Mouse (Mus musculus) forebrain, embryonic 12.5 days (tissue): ENCODE results near the gene Mfsd10. TPM values are rescaled to one million over a fixed set of nuclear protein-coding genes. Genes with fewer than 3 reads are reported as not detected.

ENCODE experiments used
- ATAC-seq: fragments of 200-750 bp; cut with Nextera tagmentation; 2 replicates; pipeline ENCODE4 v1.8.0; 2017; ENCODE audit warnings: moderate TSS enrichment; ENCODE audit not compliant: low FRiP score
- H3K27ac ChIP-seq: fragments of 300-500 bp; sonication (generic); 2 replicates; pipeline ENCODE4 v1.5.1; 2016; ENCODE audit warnings: mild to moderate bottlenecking
- H3K27me3 ChIP-seq: fragments of 300-500 bp; sonication (generic); 2 replicates; pipeline ENCODE4 v1.6.1; 2016; ENCODE audit warnings: mild to moderate bottlenecking
- H3K36me3 ChIP-seq: fragments of 300-500 bp; sonication (generic); replicated peaks from 2 replicates; pipeline ENCODE4 v1.6.1; 2016; ENCODE audit warnings: mild to moderate bottlenecking
- H3K4me1 ChIP-seq: fragments of 300-500 bp; sonication (generic); 2 replicates; pipeline ENCODE4 v1.6.1; 2016
- H3K4me2 ChIP-seq: fragments of 300-500 bp; sonication (generic); 2 replicates; pipeline ENCODE4 v1.6.1; 2016; ENCODE audit warnings: mild to moderate bottlenecking, moderate library complexity
- H3K4me3 ChIP-seq: fragments of 300-500 bp; sonication (generic); replicated peaks from 2 replicates; pipeline ENCODE4 v1.5.1; 2016; ENCODE audit warnings: mild to moderate bottlenecking
- H3K9ac ChIP-seq: fragments of 300-500 bp; sonication (generic); 2 replicates; pipeline ENCODE4 v1.6.1; 2016; ENCODE audit warnings: mild to moderate bottlenecking
- H3K9me3 ChIP-seq: fragments of 300-500 bp; sonication (generic); 2 replicates; pipeline ENCODE4 v1.6.1; 2016
- WGBS: fragments of 180-500 bp; shearing (Covaris S2); methylation state at CpG from one replicate; pipeline ENCODE4 v1.1.7; 2016; 5-methylcytosine and 5-hydroxymethylcytosine counted together
- polyA plus RNA-seq: library from polyadenylated mRNA; unstranded; fragments of >200 nt; fragmentation: Nextera tagmentation; extraction: Ambion mirVana; gene quantifications from 2 replicates; pipeline ENCODE4 v1.2.1, GENCODE M21; 2016

Mfsd10 gene
- polyA plus RNA-seq, 1 experiment from 2014 or later, result 78.7 TPM

DNA sequence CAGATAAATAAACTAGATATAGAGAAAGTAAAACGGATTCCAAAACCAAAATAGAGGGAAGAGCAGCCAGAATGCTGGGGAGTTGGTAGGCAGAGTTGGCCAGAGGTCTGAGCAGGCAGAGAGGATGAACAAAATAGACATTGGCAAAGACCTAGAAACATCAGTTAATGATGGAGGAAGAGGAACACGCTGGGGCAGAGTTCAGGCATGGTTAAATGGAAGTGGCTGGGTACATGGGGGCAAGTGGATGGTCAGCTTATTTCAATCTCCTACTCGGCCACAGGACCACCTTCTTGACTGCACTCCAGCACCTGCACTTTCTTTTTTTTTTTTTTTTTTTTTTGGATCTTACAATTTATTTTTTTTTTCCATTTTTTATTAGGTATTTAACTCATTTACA is 5.0 kb upstream of the Mfsd10 start:
- Histone ChIP-seq H3K4me1 (peaks cover 6% of the 10 kb centered on the region), H3K4me2 (no peak overlapping the region), H3K4me3 (no peak overlapping the region), H3K9ac (no peak overlapping the region), H3K27me3 (no peaks in the 10 kb centered on the region), H3K36me3 (peaks cover 89% of the 10 kb centered on the region), H3K9me3 (no peaks in the 10 kb centered on the region), H3K27ac (no peak overlapping the region)
- WGBS, result 91% methylated on average over 2 of the region's 3 CpGs
- ATAC-seq, result no peak

GRCm38 (mm10) chr5:34637591-34638156 is 662 bp upstream of the Mfsd10 start:
- WGBS, result 87% methylated on average over 7 of the region's 7 CpGs
- Histone ChIP-seq H3K9me3 (no peaks in the 10 kb centered on the region), H3K4me3 (no peak overlapping the region), H3K9ac (no peak overlapping the region), H3K27me3 (no peaks in the 10 kb centered on the region), H3K27ac (peak overlapping the region; percentile 72; the same call in 1 of the 2 replicates), H3K4me2 (peak overlapping the region; percentile 88), H3K36me3 (peaks cover 77% of the 10 kb centered on the region), H3K4me1 (peaks cover 22% of the 10 kb centered on the region)
- no peak for ATAC-seq

DNA sequence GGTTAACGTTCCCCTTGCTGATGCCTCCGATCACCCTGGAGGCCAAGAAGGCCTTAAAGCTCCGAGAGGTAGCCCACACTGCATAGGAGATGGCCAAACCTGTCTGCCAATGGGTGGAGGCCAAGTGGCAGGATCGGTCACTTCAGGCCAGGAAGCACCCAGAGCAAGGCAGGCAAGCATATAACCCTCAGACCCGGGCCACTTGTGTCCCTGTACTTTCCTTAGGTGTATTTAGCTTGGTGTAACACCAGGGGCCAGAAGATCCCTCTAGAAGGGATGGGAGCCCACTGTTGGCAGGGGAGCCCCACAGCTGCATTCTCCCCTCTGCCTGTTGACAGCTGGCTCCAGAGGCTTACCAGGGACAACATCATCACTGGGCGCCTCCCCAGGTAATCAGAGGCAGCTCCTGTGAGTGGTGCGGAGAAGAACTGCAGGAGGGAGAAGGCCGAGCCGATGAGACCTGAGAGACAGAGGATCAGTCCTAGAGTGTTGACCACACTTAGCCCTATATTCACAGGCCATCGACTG is 1.3 kb downstream of the Mfsd10 start:
- peaks cover 22% of the 10 kb centered on the region for H3K4me1 ChIP-seq
- ATAC-seq, result no peak
- H3K9me3 ChIP-seq, result no peaks in the 10 kb centered on the region
- H3K36me3 ChIP-seq, result peaks cover 82% of the 10 kb centered on the region
- peak overlapping the region; percentile 55 for H3K4me3 ChIP-seq
- peak overlapping the region; percentile 88 for H3K4me2 ChIP-seq
- WGBS, result 65% methylated on average over 9 of the region's 10 CpGs
- H3K27ac ChIP-seq, result no peak overlapping the region
- no peaks in the 10 kb centered on the region for H3K27me3 ChIP-seq
- peak overlapping the region; percentile 33; the same call in 1 of the 2 replicates for H3K9ac ChIP-seq

DNA sequence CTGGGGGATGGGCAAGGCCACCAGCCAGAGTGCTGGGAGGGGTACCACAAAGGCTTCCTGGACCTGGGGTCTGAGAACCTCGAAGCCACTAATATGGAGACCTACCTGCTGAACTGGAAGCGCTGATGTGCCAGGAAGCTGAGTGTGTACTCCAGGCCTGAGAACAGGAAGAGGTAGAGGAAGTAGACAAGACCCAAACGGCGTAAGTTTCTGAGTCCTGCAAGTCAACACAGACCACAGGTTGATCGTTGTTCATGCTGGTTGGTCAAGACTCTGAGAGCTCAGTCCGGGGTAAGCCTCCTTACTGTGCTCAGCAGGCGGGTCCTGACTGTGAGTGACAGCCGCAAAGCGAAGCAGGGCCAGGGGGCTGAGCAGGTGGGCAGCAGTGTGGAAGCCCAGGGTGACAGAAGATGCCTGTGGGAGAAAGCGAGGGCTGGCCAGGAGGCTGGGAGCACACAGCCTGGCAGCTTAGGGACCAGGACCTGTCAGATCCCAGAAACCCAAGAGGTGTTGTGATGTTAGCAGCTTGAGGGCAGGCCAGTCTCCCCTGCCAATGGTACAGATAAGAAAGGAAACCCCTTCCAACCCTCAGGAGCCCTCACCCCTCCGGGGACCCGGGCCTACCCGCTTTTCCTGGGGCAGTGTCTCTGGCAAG is 2.1 kb downstream of the Mfsd10 start:
- WGBS, result 92% methylated on average over 13 of the region's 13 CpGs
- Histone ChIP-seq H3K9ac (no peak overlapping the region; the same call in 1 of the 2 replicates), H3K27ac (no peak overlapping the region), H3K4me1 (peaks cover 22% of the 10 kb centered on the region), H3K27me3 (no peaks in the 10 kb centered on the region), H3K4me3 (no peak overlapping the region), H3K9me3 (no peaks in the 10 kb centered on the region), H3K4me2 (0 out of 2 replicates have a peak overlapping the region, but pooled peaks have one; percentile 88), H3K36me3 (peaks cover 82% of the 10 kb centered on the region)
- ATAC-seq, result no peak

DNA sequence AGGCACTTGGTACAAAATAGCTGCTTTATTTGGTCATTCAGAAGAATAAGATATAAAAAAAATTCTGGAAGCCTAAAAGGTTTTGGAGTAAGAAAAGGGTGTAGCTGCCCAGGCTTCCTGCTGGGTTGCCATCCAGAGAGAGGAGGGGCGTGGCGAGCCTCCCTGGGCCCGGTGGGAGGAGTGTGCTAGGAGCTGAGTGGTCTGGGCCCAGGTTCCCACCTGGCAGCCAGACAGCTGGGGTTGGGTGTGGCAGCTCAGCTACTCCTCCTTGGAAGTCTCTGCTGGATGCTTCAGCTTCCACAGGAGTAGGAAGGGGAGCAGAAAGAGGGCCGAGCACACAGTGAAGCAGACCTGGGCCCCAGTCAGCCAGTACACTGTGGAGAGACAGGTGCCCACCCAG is 3.4 kb downstream of the Mfsd10 start:
- Histone ChIP-seq H3K27ac (no peak overlapping the region), H3K4me1 (peaks cover 22% of the 10 kb centered on the region), H3K9me3 (no peaks in the 10 kb centered on the region), H3K27me3 (no peaks in the 10 kb centered on the region), H3K4me3 (no peak overlapping the region), H3K9ac (no peak overlapping the region), H3K36me3 (peaks cover 81% of the 10 kb centered on the region), H3K4me2 (no peak overlapping the region)
- ATAC-seq, result no peak
- WGBS, result 84% methylated on average over 4 of the region's 4 CpGs

GRCm38 (mm10) chr5:34632996-34633395 is 4.0 kb downstream of the Mfsd10 start:
- 94% methylated on average over 2 of the region's 2 CpGs for WGBS
- H3K9me3 ChIP-seq, result no peaks in the 10 kb centered on the region
- H3K27ac ChIP-seq, result no peak overlapping the region
- H3K4me2 ChIP-seq, result no peak overlapping the region
- ATAC-seq, result no peak
- H3K4me3 ChIP-seq, result no peak overlapping the region
- peaks cover 81% of the 10 kb centered on the region for H3K36me3 ChIP-seq
- no peak overlapping the region for H3K9ac ChIP-seq
- H3K27me3 ChIP-seq, result no peaks in the 10 kb centered on the region
- H3K4me1 ChIP-seq, result peaks cover 22% of the 10 kb centered on the region

DNA sequence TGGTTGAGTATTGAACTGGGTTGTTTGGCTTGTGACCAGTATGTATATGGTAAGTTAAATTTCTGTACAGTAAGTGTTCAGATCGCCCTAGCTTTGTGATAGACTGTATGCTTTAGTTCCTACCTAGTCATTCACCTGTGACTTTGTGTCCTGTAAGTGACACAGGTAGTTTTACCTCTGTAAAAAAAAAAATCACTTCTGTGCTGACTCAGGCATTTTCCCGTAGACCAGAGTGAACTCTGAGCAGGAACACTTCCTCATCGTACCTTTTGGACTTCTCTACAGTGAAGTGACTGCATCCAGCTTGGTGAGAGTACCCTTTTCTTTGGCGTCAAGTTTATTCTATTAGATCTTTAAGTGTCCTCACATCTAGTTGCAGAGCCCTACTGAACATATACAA is 27.0 kb downstream of the Mfsd10 start:
- Histone ChIP-seq H3K4me3 (no peak overlapping the region), H3K9ac (no peak overlapping the region), H3K9me3 (no peaks in the 10 kb centered on the region), H3K36me3 (peaks cover 73% of the 10 kb centered on the region), H3K27ac (no peak overlapping the region), H3K4me2 (no peak overlapping the region), H3K27me3 (no peaks in the 10 kb centered on the region), H3K4me1 (no peaks in the 10 kb centered on the region)
- WGBS, result 92% methylated on average over 4 of the region's 4 CpGs
- ATAC-seq, result no peak

DNA sequence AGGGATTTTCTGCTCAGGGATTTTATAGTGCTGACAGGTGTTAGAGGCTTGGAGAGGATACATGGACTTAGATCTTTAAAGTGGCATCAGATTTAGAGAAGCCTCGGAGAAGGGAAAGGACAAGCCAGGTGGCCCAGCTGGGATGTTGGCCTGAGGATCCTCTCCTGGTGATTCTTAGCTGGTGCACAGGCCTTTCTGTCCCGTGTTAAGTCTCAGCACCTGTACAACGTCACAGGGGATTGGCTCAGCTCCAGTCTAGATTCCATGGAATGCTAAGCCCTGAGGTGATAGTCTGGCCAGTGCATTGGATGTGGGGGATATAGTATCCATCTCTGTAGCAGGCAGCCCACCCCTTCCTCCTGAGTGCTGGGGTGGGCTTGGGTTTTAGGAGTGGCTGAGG is 28.8 kb downstream of the Mfsd10 start:
- H3K4me3 ChIP-seq, result no peak overlapping the region
- H3K27me3 ChIP-seq, result no peaks in the 10 kb centered on the region
- no peak overlapping the region for H3K4me2 ChIP-seq
- H3K9me3 ChIP-seq, result no peaks in the 10 kb centered on the region
- H3K4me1 ChIP-seq, result no peaks in the 10 kb centered on the region
- no peak for ATAC-seq
- no peak overlapping the region for H3K9ac ChIP-seq
- peaks cover 61% of the 10 kb centered on the region for H3K36me3 ChIP-seq
- 81% methylated on average over 3 of the region's 3 CpGs for WGBS
- no peak overlapping the region for H3K27ac ChIP-seq

GRCm38 (mm10) chr5:34607100-34607880 is 29.7 kb downstream of the Mfsd10 start:
- Histone ChIP-seq H3K4me2 (no peak overlapping the region), H3K36me3 (peaks cover 64% of the 10 kb centered on the region), H3K27me3 (no peaks in the 10 kb centered on the region), H3K4me3 (no peak overlapping the region), H3K4me1 (no peaks in the 10 kb centered on the region), H3K9me3 (no peaks in the 10 kb centered on the region), H3K9ac (no peak overlapping the region), H3K27ac (no peak overlapping the region)
- no peak for ATAC-seq
- WGBS, result 85% methylated on average over 8 of the region's 8 CpGs

DNA sequence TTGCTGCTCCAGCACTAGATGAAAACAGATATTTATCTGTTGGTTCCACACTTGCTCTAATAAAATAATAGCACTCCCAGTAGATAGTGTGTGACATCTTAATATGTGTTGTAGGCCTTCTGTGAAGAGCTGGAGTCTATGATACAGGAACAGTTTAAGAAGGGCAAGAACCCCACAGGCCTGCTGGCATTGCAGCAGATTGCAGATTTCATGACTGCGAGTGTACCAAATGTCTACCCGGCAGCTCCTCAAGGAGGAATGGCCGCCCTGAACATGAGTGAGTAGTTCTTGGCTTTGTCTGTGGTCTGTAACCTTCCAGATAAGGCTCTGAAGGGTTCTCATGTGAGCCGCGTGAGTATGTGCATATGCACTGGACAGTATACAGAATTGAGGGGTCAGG is 32.4 kb downstream of the Mfsd10 start:
- 92% methylated on average over 5 of the region's 5 CpGs for WGBS
- Histone ChIP-seq H3K27ac (no peak overlapping the region), H3K36me3 (peaks cover 53% of the 10 kb centered on the region), H3K4me3 (no peak overlapping the region), H3K4me1 (no peaks in the 10 kb centered on the region), H3K4me2 (no peak overlapping the region), H3K9ac (no peak overlapping the region), H3K9me3 (no peaks in the 10 kb centered on the region), H3K27me3 (no peaks in the 10 kb centered on the region)
- no peak for ATAC-seq

DNA sequence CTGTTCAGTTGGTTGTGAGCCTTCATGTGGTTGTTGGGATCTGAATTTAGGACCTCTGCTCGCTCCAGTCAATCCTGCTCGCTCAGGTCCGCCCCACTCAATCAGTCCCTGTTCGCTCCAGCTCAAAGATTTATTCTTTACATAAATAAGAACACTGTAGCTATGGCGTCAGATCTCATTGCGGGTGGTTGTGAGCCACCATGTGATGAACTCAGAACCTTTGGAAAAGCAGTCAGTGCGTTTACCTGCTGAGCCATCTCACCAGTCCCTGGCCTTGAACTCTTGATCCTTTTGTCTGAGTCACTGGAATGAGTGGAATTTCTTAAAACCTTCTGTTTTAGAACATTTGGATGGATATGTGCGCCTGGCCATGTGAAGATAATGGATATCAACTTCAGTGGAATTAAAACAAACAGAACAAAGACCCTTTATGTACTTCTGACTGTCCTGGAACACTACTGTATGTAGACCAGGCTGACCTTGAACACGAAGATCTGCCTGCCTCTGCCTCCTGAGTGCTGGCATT is 43.7 kb downstream of the Mfsd10 start:
- Histone ChIP-seq H3K9ac (no peak overlapping the region), H3K27me3 (no peaks in the 10 kb centered on the region), H3K4me2 (no peak overlapping the region), H3K36me3 (peaks cover 11% of the 10 kb centered on the region), H3K4me3 (no peak overlapping the region), H3K9me3 (no peaks in the 10 kb centered on the region), H3K27ac (no peak overlapping the region), H3K4me1 (peaks cover 21% of the 10 kb centered on the region)
- ATAC-seq, result no peak
- WGBS, result 92% methylated on average over 9 of the region's 9 CpGs

DNA sequence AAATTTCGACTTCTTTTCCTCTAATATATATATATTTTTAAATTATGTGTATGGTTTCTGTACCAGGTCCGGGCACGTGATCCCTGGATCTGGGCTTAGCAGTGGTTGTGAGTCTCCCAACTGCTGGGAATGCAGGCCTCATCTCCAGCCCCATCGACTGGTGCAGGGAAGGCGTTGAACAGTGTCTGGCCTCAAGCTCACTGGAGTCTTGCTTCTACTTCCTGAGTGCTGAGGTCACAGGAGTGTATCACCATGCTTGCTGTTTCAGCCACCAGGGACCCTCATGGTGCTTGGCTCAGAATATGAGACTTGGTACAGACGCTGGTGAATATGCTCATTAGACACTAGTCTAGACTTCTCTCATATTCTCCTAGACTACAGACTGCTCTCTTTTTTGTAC is 44.3 kb downstream of the Mfsd10 start:
- Histone ChIP-seq H3K4me1 (peaks cover 21% of the 10 kb centered on the region), H3K4me3 (no peak overlapping the region), H3K36me3 (peaks cover 5% of the 10 kb centered on the region; the same call in 1 of the 2 replicates), H3K9me3 (no peaks in the 10 kb centered on the region), H3K27ac (peak overlapping the region; percentile 59), H3K9ac (no peak overlapping the region), H3K27me3 (no peaks in the 10 kb centered on the region), H3K4me2 (no peak overlapping the region)
- no peak for ATAC-seq
- 90% methylated on average over 6 of the region's 6 CpGs for WGBS
